Mouse (Mus musculus): Measurements from ENCODE around the gene Efhd2.

Efhd2 gene

GRCm38 (mm10) chr4:141881289-141881914, 6.7 kb upstream of the Efhd2 start:
- no peak for DNase-seq (ENCODE audit: low spot score in 2 of 2)

DNA sequence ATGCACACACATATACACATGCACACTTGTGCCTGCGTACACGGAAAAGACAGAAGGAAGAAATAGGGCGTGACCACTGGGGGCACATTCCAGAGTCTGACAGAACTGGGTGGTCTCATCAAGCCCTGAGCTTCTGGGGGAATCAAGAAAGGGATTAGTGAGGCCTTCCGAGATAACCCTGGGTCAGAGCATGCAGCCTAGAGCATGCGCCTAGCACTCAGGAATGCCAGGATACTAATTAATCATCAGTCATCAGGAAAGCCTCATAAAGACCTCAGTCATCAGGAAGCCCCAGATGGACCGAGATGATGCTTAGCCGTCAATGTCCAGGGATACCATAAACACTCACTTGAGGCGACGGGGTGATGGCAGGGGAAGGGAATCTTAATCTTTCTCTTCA, 5.2 kb upstream of the Efhd2 start:
- no peak for DNase-seq (ENCODE audit: low spot score in 2 of 2)

- peak in 1 of 2 experiments; percentile 39 for DNase-seq (ENCODE audit: low spot score in 2 of 2)
These were observed 4.4 kb upstream of the Efhd2 start for GRCm38 (mm10) chr4:141879074-141879473.

DNA sequence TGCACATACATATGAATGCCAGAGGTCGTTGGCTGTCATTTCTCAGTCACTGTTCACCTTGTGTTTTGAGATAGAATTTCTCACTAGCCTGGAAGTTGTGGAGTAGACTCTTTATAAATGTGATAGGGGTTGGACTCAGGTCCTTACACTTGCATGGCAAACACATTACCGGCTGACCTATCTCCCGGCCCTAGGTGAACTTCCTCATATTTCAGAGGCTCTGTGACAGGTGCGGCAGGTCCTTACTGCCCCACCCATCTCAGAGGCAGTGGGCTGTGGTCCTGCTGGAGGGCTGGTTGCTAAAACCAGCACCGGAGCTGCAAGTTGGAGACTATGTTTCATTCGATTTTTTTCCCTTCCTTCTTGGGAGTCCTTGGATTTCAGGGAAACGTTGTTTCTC, 3.9 kb upstream of the Efhd2 start:
- DNase-seq (ENCODE audit: low spot score in 2 of 2), result no peak

- DNase-seq (ENCODE audit: low spot score in 2 of 2), result no peak
These were observed 875 bp upstream of the Efhd2 start for GRCm38 (mm10) chr4:141875481-141876108.

- DNase-seq (ENCODE audit: low spot score in 2 of 2), result no peak
These were observed 564 bp downstream of the Efhd2 start for GRCm38 (mm10) chr4:141874111-141874600.

DNA sequence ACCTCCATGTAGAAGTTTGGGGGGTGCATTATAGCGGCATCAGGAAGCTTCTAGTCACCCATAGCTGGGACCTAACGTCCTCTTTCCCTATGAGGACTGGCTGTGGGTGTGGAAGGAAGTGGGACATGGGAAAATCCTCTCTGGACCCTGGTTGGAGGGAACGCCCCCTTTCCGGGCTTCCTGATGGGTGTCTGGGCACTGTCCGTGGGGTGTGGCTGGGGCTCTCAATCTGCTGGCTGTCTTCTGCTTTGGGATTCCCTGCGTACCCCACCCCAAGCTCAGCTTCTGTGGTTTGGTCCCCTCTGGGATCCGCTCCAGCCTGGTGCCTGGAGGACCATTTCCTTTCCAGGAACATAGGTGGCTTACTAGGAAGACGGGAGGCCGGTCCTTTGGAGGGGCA, 1.7 kb downstream of the Efhd2 start:
- peak in 1 of 2 experiments; percentile 35 for DNase-seq (ENCODE audit: low spot score in 2 of 2)

DNA sequence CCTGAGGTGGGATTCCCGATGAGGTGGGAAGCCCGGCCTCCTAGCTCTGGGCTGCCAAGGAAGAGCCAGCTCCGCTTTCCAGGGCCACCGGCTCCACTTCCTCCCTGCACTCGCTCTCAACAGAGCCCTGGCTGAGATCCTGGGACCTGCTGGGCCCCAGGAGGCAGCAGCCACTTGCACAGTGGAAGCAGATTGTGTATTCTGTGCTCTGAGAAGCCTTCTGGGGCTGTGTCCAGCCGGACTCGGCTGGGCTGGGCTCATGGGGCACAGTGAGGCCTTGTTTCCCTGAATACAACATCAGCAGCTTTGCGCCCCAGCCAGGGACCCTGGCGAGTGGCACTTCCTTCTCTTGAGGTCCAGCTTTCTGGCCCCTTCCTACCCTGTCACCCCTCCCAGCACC, 2.8 kb downstream of the Efhd2 start:
- DNase-seq (ENCODE audit: low spot score in 2 of 2), result peak; percentile 87 to 89

DNA sequence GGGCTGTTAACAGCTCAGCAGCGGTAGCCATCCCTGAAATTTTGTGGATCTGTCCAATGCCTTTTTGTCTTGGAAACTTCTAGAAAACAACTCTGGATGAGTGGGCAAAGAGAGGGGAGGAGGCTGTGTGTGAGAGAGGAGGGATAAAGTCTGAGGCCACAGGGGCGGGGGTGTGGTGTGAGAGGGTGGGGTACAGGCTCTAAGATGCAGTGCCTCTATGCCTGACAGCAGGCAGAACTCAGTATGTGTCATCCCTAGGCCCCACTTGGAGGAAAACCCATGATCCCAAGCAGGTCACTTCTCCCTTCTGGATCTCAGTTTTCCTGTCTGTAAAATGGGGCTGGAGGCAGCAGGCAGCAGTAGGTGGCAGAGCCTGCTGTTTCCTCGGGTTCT, 3.4 kb downstream of the Efhd2 start:
- DNase-seq (ENCODE audit: low spot score in 2 of 2), result peak in 1 of 2 experiments; percentile 16

GRCm38 (mm10) chr4:141870666-141871332, 3.9 kb downstream of the Efhd2 start:
- peak; percentile 35 to 42 for DNase-seq (ENCODE audit: low spot score in 2 of 2)

- no peak for DNase-seq (ENCODE audit: low spot score in 2 of 2)
These were observed 5.1 kb downstream of the Efhd2 start for GRCm38 (mm10) chr4:141869436-141870215.

GRCm38 (mm10) chr4:141868051-141868450, 6.7 kb downstream of the Efhd2 start:
- no peak for DNase-seq (ENCODE audit: low spot score in 2 of 2)

GRCm38 (mm10) chr4:141867498-141867897, 7.2 kb downstream of the Efhd2 start:
- peak; percentile 86 to 88 for DNase-seq (ENCODE audit: low spot score in 2 of 2)

DNA sequence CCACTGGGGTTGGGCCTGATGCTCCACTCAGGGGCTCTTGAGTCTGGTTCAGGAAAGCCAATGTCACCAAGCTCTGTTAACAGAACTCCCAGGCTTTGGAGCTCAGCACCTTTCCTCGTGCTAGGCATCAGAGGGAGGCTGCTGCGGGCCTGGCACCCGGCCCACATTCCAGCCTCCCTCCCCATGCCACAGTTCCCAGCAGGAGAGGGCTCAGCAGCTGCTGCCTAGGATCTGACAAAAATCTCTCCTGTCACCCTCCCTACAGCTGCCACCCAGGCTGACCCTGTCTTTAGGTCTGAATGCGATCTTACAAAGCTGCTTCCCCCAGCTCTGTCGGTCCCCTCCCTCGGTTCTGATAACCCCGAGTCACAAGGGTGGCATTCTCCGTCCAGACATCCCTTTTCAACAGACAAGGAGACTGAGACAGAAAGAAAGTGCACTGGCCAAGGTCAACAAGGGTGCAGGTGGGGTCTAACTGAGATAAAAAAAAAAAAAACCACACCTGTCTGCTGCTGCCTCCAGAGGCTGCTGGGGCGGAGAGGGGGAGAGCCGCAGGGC, 7.7 kb downstream of the Efhd2 start:
- peak in 1 of 2 experiments; percentile 62 for DNase-seq (ENCODE audit: low spot score in 2 of 2)

- peak in 1 of 2 experiments; percentile 25 for DNase-seq (ENCODE audit: low spot score in 2 of 2)
These were observed 9.1 kb downstream of the Efhd2 start for GRCm38 (mm10) chr4:141865600-141865999.

DNA sequence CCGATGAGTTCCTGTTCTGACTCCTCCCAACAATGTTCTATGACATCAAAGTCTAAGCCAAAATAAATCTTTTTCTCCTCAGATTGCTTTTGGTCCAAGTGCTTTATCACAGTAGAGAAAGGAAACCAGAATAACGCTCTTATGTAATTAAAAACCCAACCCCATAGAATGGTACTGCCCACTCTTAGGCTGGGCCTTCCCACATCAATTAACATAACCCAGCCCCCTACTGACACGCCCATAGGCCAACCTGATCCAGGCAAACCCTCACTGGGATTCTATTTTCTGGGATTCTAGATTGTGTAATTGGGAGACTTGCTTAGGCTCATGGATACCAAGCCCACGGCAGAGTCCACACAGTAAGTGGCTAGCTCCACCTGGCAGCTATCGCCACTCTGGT, 9.7 kb downstream of the Efhd2 start:
- DNase-seq (ENCODE audit: low spot score in 2 of 2), result no peak

GRCm38 (mm10) chr4:141864506-141864905, 10.2 kb downstream of the Efhd2 start:
- no peak for DNase-seq (ENCODE audit: low spot score in 2 of 2)

DNA sequence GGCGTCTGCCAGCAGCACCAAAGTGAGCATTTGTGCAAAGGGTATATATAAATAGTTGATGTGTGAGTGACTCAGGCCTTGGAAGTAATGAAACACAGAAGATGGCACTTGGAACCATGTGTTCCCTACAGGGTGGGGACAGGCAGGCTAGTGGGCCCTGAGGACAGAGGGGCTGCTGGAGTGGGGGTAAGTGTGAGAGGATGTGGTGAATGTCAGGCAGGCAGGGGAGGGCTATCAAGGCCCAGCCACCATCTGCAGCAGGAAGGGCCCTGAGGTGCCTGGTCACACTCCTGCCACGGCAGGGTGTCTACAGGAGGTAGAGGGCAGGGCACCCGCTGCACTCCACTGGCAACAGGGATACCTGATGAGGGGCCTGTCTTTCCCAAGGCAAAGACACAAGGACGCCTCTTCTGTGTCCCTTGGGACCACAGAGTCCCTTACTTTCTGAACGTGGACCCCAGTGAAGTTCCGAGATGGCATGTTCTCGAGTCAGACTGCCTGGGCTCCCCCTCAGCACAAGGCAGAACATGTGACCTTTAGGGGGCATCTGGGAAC, 10.9 kb downstream of the Efhd2 start:
- DNase-seq (ENCODE audit: low spot score in 2 of 2), result no peak

DNA sequence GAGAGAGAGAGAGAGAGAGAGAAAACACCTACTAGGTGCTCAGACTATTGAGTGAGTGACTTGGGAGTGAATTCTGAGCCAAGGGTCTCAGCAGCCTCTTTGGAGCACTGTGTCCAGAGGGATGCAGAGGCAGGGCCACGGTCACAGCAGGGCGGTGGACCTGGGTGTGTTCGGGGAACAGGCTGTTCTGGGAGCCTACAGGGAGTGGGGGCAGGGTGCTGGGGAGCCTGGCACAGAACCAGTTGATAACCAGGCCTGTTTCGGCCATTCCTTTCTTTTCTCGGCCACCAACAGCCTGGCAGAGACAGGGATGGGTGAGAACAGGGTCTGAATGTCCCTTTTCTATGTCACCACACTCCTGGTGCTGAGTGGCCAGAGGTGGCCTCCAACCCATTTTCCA, 11.9 kb downstream of the Efhd2 start:
- DNase-seq (ENCODE audit: low spot score in 2 of 2), result no peak

DNA sequence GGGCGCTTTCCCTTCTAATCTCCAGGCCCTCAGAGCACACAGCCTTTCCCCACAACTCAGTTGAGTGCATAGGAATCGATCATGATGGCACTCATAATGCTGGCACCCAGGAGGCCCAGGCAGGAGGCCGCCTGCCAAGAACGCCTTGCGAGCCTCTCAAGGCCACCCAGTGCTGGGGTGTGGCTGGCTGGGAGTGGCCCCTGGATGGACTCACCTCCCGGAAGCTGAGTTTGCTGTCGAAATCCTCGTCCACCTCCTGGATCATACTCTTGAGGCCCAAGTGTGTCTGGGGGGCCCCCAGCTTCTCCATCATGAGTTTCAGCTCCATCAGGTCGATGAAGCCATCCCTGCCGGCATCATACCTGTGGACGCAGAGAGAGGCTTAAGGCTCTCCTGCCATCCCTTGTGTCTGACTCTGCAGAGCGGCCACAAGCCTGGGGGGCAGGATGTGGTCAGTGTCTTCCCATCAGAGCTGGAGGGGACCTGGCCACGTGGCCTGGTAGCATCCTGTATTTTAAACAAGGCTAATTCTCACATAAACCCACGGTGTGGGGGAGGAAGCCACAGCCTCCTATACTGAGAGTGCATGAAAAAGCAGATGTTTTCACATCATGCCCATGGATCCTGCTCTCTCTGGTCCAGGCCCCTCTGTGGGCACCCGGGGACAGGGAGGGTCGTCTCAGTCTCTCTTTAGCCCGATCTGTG, 13.0 kb downstream of the Efhd2 start:
- no peak for DNase-seq (ENCODE audit: low spot score in 2 of 2)
